In genomic region chr1:172651288-172651987, GRCm38 (mm10) we compare ENCODE assay signal across 20 mouse cellular contexts. TPM values are rescaled to one million over a fixed set of nuclear protein-coding genes. Genes with fewer than 3 reads are reported as not detected.
A peak's percentile ranks its signal among the peaks of the same experiment; 100 is the strongest.
DNase-seq lines count a peak whose midpoint lies in the region; ATAC-seq and TF ChIP-seq lines count a peak whose summit lies in the region.
"Had no signal": no experiment of that assay in that cellular context is flagged by ENCODE, and none has a peak within 500 bp of the region (broad histone marks: within the 10 kb centered on the region; RNA-seq: fewer than 3 reads in every experiment).

No protein-coding gene starts in this region.

- DNase-seq in kidney, adult 18-20 months, result no peak
- DNase-seq in liver, embryonic 11.5 days (ENCODE audit: low spot score), result no peak
- no peak for DNase-seq in liver, embryonic 14.5 days (ENCODE audit: low read depth in 3 of 3, low spot score in 3 of 3)
- DNase-seq in liver, postnatal 0 days, result no peak
- no peak for DNase-seq in thymus, postnatal 0 days (ENCODE audit: low spot score)
- DNase-seq: adrenal gland, postnatal 10 days; cerebellum, adult 11-12 months; cerebellum, adult 9-10 months; cerebellum, postnatal 25 days; gastrocnemius, postnatal 14 days had no signal

- no peak overlapping the region for H3K9ac ChIP-seq in kidney, embryonic 16.5 days (replicated peaks; ENCODE audit: low read length)
- H3K9ac ChIP-seq in liver, embryonic 12.5 days, result no peak overlapping the region
- H3K9ac ChIP-seq in liver, embryonic 11.5 days (ENCODE audit: low read depth, low read length), result no peak overlapping the region
- H3K9ac ChIP-seq in liver, embryonic 14.5 days (replicated peaks), result no peak overlapping the region
- H3K9ac ChIP-seq in liver, postnatal 0 days (replicated peaks), result no peak overlapping the region
- H3K9ac ChIP-seq: embryonic facial prominence, embryonic 12.5 days; forebrain, embryonic 15.5 days; heart, embryonic 12.5 days; hindbrain, embryonic 14.5 days had no signal

- peak; percentile 44; the same call in 1 of the 2 replicates for ATAC-seq in kidney, embryonic 16.5 days (ENCODE audit: low FRiP score, low TSS enrichment)
- 0 out of 2 replicates have a peak, but pooled peaks have one; percentile 22 for ATAC-seq in liver, embryonic 12.5 days
- ATAC-seq in liver, embryonic 11.5 days (replicated peaks; ENCODE audit: low FRiP score), result no peak
- ATAC-seq in liver, embryonic 14.5 days (ENCODE audit: insufficient read depth), result peak; percentile 6; the same call in 1 of the 2 replicates
- peak; percentile 53 for ATAC-seq in liver, postnatal 0 days
- ATAC-seq: forebrain, embryonic 15.5 days had no signal

- H3K36me3 ChIP-seq in kidney, embryonic 16.5 days (ENCODE audit: insufficient read depth, low read length), result no peaks in the 10 kb centered on the region
- H3K36me3 ChIP-seq in liver, embryonic 12.5 days, result no peaks in the 10 kb centered on the region
- H3K36me3 ChIP-seq in liver, embryonic 11.5 days (ENCODE audit: control insufficient read depth, insufficient read depth, low read length), result no peaks in the 10 kb centered on the region
- no peaks in the 10 kb centered on the region for H3K36me3 ChIP-seq in liver, embryonic 14.5 days (replicated peaks; ENCODE audit: control insufficient read depth, insufficient read depth, low read depth)
- H3K36me3 ChIP-seq in liver, postnatal 0 days (replicated peaks; ENCODE audit: insufficient read depth, low read length), result no peaks in the 10 kb centered on the region
- H3K36me3 ChIP-seq: embryonic facial prominence, embryonic 12.5 days; forebrain, embryonic 15.5 days; heart, embryonic 12.5 days; hindbrain, embryonic 10.5 days had no signal

- no peaks in the 10 kb centered on the region for H3K9me3 ChIP-seq in kidney, embryonic 16.5 days (ENCODE audit: low read length)
- no peaks in the 10 kb centered on the region for H3K9me3 ChIP-seq in liver, embryonic 12.5 days (replicated peaks)
- no peaks in the 10 kb centered on the region for H3K9me3 ChIP-seq in liver, embryonic 11.5 days (ENCODE audit: control insufficient read depth, low read length)
- H3K9me3 ChIP-seq in liver, embryonic 14.5 days (ENCODE audit: control insufficient read depth, low read length), result no peaks in the 10 kb centered on the region
- no peaks in the 10 kb centered on the region for H3K9me3 ChIP-seq in liver, postnatal 0 days (ENCODE audit: low read length)
- H3K9me3 ChIP-seq: embryonic facial prominence, embryonic 12.5 days; forebrain, embryonic 15.5 days; heart, embryonic 12.5 days; hindbrain, embryonic 10.5 days had no signal

- no peak for TF ChIP-seq EP300 in liver, embryonic 14.5 days (IDR thresholded peaks at IDR 0.05; ENCODE audit: low read depth)
- TF ChIP-seq EP300 in liver, postnatal 0 days (IDR thresholded peaks at IDR 0.05; ENCODE audit: low read depth), result no peak

- H3K4me2 ChIP-seq in kidney, embryonic 16.5 days (replicated peaks; ENCODE audit: low read depth, low read length), result no peak overlapping the region
- no peak overlapping the region for H3K4me2 ChIP-seq in liver, embryonic 12.5 days
- H3K4me2 ChIP-seq in liver, embryonic 11.5 days, result no peak overlapping the region
- peak overlapping the region; percentile 22; the same call in 1 of the 2 replicates for H3K4me2 ChIP-seq in liver, embryonic 14.5 days (ENCODE audit: low read depth)
- H3K4me2 ChIP-seq in liver, postnatal 0 days (ENCODE audit: low read depth, low read length), result peak overlapping the region; percentile 59
- H3K4me2 ChIP-seq: embryonic facial prominence, embryonic 12.5 days; forebrain, embryonic 15.5 days; hindbrain, embryonic 14.5 days had no signal

- WGBS in kidney, embryonic 16.5 days, result 25% methylated on average over 10 of the region's 10 CpGs
- WGBS in liver, embryonic 12.5 days (ENCODE audit: insufficient replicate concordance), result 61% methylated on average over 10 of the region's 10 CpGs
- WGBS in liver, embryonic 11.5 days, result 71% methylated on average over 10 of the region's 10 CpGs
- WGBS in liver, embryonic 14.5 days (ENCODE audit: insufficient replicate concordance), result 58% methylated on average over 10 of the region's 10 CpGs
- WGBS in liver, postnatal 0 days (ENCODE audit: insufficient replicate concordance), result 56% methylated on average over 10 of the region's 10 CpGs

- no peak for TF ChIP-seq CTCF in liver, embryonic 14.5 days (IDR thresholded peaks at IDR 0.05; ENCODE audit: low read depth)
- TF ChIP-seq CTCF in liver, postnatal 0 days (IDR thresholded peaks at IDR 0.05; ENCODE audit: low read depth), result no peak

- H3K4me1 ChIP-seq in kidney, embryonic 16.5 days (ENCODE audit: insufficient read depth, low read length), result peaks cover 24% of the 10 kb centered on the region
- no peaks in the 10 kb centered on the region for H3K4me1 ChIP-seq in liver, embryonic 12.5 days
- no peaks in the 10 kb centered on the region for H3K4me1 ChIP-seq in liver, embryonic 11.5 days (replicated peaks; ENCODE audit: control insufficient read depth, insufficient read depth, low read length)
- H3K4me1 ChIP-seq in liver, embryonic 14.5 days (replicated peaks; ENCODE audit: control insufficient read depth in 2 of 2, insufficient read depth in 2 of 2, low read length in 1 of 2), result peaks cover 0 to 2% of the 10 kb centered on the region in 2 experiments; a peak in 1 of 4 replicates
- no peaks in the 10 kb centered on the region for H3K4me1 ChIP-seq in liver, postnatal 0 days (ENCODE audit: insufficient read depth)
- H3K4me1 ChIP-seq: embryonic facial prominence, embryonic 12.5 days; hindbrain, embryonic 10.5 days had no signal

- no peak overlapping the region for H3K27ac ChIP-seq in kidney, embryonic 16.5 days (ENCODE audit: low read length)
- H3K27ac ChIP-seq in liver, embryonic 12.5 days, result no peak overlapping the region
- H3K27ac ChIP-seq in liver, embryonic 11.5 days (ENCODE audit: low read depth, low read length), result no peak overlapping the region
- H3K27ac ChIP-seq in liver, embryonic 14.5 days, result no peak overlapping the region
- H3K27ac ChIP-seq in liver, postnatal 0 days (ENCODE audit: low read depth), result peak overlapping the region; percentile 87
- H3K27ac ChIP-seq: embryonic facial prominence, embryonic 12.5 days; forebrain, embryonic 15.5 days; hindbrain, embryonic 10.5 days; hindbrain, embryonic 14.5 days had no signal

- H3K4me3 ChIP-seq in kidney, embryonic 16.5 days (ENCODE audit: low read length), result no peak overlapping the region
- no peak overlapping the region for H3K4me3 ChIP-seq in liver, embryonic 12.5 days
- no peak overlapping the region for H3K4me3 ChIP-seq in liver, embryonic 11.5 days (ENCODE audit: low read depth, low read length)
- no peak overlapping the region for H3K4me3 ChIP-seq in liver, embryonic 14.5 days (ENCODE audit: insufficient read depth in 1 of 2, low read depth in 2 of 2, low read length in 2 of 2)
- H3K4me3 ChIP-seq in liver, postnatal 0 days (ENCODE audit: low read depth, low read length), result no peak overlapping the region
- H3K4me3 ChIP-seq: embryonic facial prominence, embryonic 12.5 days; forebrain, embryonic 15.5 days; heart, embryonic 12.5 days; hindbrain, embryonic 10.5 days had no signal

- no peaks in the 10 kb centered on the region for H3K27me3 ChIP-seq in kidney, embryonic 16.5 days (ENCODE audit: insufficient read depth, low read length)
- H3K27me3 ChIP-seq in liver, embryonic 12.5 days (replicated peaks), result no peaks in the 10 kb centered on the region
- H3K27me3 ChIP-seq in liver, embryonic 11.5 days (replicated peaks; ENCODE audit: control insufficient read depth, insufficient read depth, low read length), result no peaks in the 10 kb centered on the region
- H3K27me3 ChIP-seq in liver, embryonic 14.5 days (ENCODE audit: control insufficient read depth, insufficient read depth, low read length), result no peaks in the 10 kb centered on the region
- no peaks in the 10 kb centered on the region for H3K27me3 ChIP-seq in liver, postnatal 0 days (ENCODE audit: insufficient read depth, low read length)
- H3K27me3 ChIP-seq: embryonic facial prominence, embryonic 12.5 days; forebrain, embryonic 15.5 days; heart, embryonic 12.5 days had no signal

RNA-seq across cellular contexts. Expression of gene Dusp23, which starts 18.7 kb away (rescaled TPM):
- polyA plus RNA-seq in kidney, embryonic 16.5 days (2015; fragmentation: Nextera tagmentation; extraction: Ambion mirVana), result 18.5 and 21.7 TPM in 2 replicates
- 4.3 and 5.0 TPM in 2 replicates for polyA plus RNA-seq in liver, embryonic 12.5 days (2016; fragmentation: Nextera tagmentation; extraction: Ambion mirVana)
- polyA plus RNA-seq in liver, embryonic 11.5 days (2014; fragmentation: Nextera tagmentation; extraction: Ambion mirVana), result 6.2 and 8.2 TPM in 2 replicates
- polyA plus RNA-seq in liver, embryonic 14.5 days (2012; rRNA removed), result 3.0 and 3.8 TPM in 2 replicates
- 4.0 and 5.7 TPM in 2 replicates for polyA plus RNA-seq in liver, embryonic 14.5 days (2014; fragmentation: Nextera tagmentation; extraction: Ambion mirVana)
- 12.1 and 13.0 TPM in 2 replicates for polyA plus RNA-seq in liver, postnatal 0 days (2015; fragmentation: Nextera tagmentation; extraction: Ambion mirVana)
- polyA plus RNA-seq in thymus, postnatal 0 days (2015; fragmentation: Nextera tagmentation; extraction: Ambion mirVana), result 9.9 and 10.7 TPM in 2 replicates

RNA-seq across cellular contexts. Expression of gene Crp, which starts 46.4 kb away (rescaled TPM):
- 0.69 and 0.73 TPM in 2 replicates for polyA plus RNA-seq in kidney, embryonic 16.5 days (2015; fragmentation: Nextera tagmentation; extraction: Ambion mirVana)
- 8.9 and 9.1 TPM in 2 replicates for polyA plus RNA-seq in liver, embryonic 12.5 days (2016; fragmentation: Nextera tagmentation; extraction: Ambion mirVana)
- polyA plus RNA-seq in liver, embryonic 11.5 days (2014; fragmentation: Nextera tagmentation; extraction: Ambion mirVana), result 3.5 and 5.8 TPM in 2 replicates
- polyA plus RNA-seq in liver, embryonic 14.5 days (2012; rRNA removed), result 10.8 and 13.5 TPM in 2 replicates
- 39.0 and 39.9 TPM in 2 replicates for polyA plus RNA-seq in liver, embryonic 14.5 days (2014; fragmentation: Nextera tagmentation; extraction: Ambion mirVana)
- 340 and 343 TPM in 2 replicates for polyA plus RNA-seq in liver, postnatal 0 days (2015; fragmentation: Nextera tagmentation; extraction: Ambion mirVana)
- polyA plus RNA-seq in thymus, postnatal 0 days (2015; fragmentation: Nextera tagmentation; extraction: Ambion mirVana), result 0.65 and 0.67 TPM in 2 replicates
- polyA plus RNA-seq: cortical plate, adult 2 months; embryonic facial prominence, embryonic 12.5 days; forebrain, embryonic 11.5 days; forebrain, embryonic 15.5 days had no signal

RNA-seq across cellular contexts. Expression of gene Fcrl6, which starts 49.1 kb away (rescaled TPM):
- not detected in 2 replicates for polyA plus RNA-seq in kidney, embryonic 16.5 days (2015; fragmentation: Nextera tagmentation; extraction: Ambion mirVana)
- polyA plus RNA-seq in liver, embryonic 12.5 days (2016; fragmentation: Nextera tagmentation; extraction: Ambion mirVana), result not detected in 2 replicates
- 0.11 TPM in 1 of 2 replicates, not detected in the other for polyA plus RNA-seq in liver, embryonic 11.5 days (2014; fragmentation: Nextera tagmentation; extraction: Ambion mirVana)
- not detected in 2 replicates for polyA plus RNA-seq in liver, embryonic 14.5 days (2012; rRNA removed)
- polyA plus RNA-seq in liver, embryonic 14.5 days (2014; fragmentation: Nextera tagmentation; extraction: Ambion mirVana), result not detected in 2 replicates
- 0.12 and 0.31 TPM in 2 replicates for polyA plus RNA-seq in liver, postnatal 0 days (2015; fragmentation: Nextera tagmentation; extraction: Ambion mirVana)
- polyA plus RNA-seq in thymus, postnatal 0 days (2015; fragmentation: Nextera tagmentation; extraction: Ambion mirVana), result 0.16 TPM in 1 of 2 replicates, not detected in the other
- polyA plus RNA-seq: cortical plate, adult 2 months; forebrain, embryonic 11.5 days; forebrain, embryonic 15.5 days; heart, embryonic 12.5 days; heart, embryonic 16.5 days; hindbrain, embryonic 10.5 days had no signal

Comparison
In these comparisons a context has a peak if more than half of its experiments do, and no peak if none do; other contexts are left out.
1. H3K4me2 ChIP-seq: peak in liver, embryonic 14.5 days (single experiment) and liver, postnatal 0 days (single experiment); none in kidney, embryonic 16.5 days (single experiment), liver, embryonic 12.5 days (single experiment) and liver, embryonic 11.5 days (single experiment).